Mouse (Mus musculus) G1E (cell line): Measurements from ENCODE around the gene Col6a4.

Experiments
- CTCF ChIP-seq: IDR thresholded peaks from 2 replicates; pipeline ENCODE4 v1.5.1; 2012; ENCODE audit warnings: low read depth, low read length, inconsistent platforms, mixed read lengths
- POLR2AphosphoS5 ChIP-seq: IDR thresholded peaks from 2 replicates; pipeline ENCODE4 v1.6.1; 2012; ENCODE audit warnings: low read depth, low read length, inconsistent platforms; ENCODE audit not compliant: insufficient replicate concordance

GRCm38 (mm10) chr9:106115801-106116424, 19.3 kb upstream of the Col6a4 start:
- TF ChIP-seq CTCF (no peak), POLR2AphosphoS5 (no peak)
